Mouse (Mus musculus) adrenal gland, adult 18-20 months (tissue): ENCODE measurements around the gene Klhl25. TPM values are rescaled to one million over a fixed set of nuclear protein-coding genes. Genes with fewer than 3 reads are reported as not detected.
"Not testable (repeated sequence)": the region's sequence is repeated elsewhere in the genome, so short reads cannot be mapped to it uniquely, and the experiment has no call there.

Source experiments
- DNase-seq, 2 experiments: peaks; one replicate each; pipeline ENCODE4 v3.0.0; 2021 to 2022; ENCODE audit warnings: low spot score in 2 of 2
- total RNA-seq, 2 experiments: library from RNA; stranded (reverse); gene quantifications; 1 replicate in 1 of 2; 2 replicates in 1 of 2; pipeline ENCODE4 v1.2.3; 2021

The Klhl25 gene
- total RNA-seq, 2 experiments from 2014 or later, result 14.5 to 21.4 TPM

DNA sequence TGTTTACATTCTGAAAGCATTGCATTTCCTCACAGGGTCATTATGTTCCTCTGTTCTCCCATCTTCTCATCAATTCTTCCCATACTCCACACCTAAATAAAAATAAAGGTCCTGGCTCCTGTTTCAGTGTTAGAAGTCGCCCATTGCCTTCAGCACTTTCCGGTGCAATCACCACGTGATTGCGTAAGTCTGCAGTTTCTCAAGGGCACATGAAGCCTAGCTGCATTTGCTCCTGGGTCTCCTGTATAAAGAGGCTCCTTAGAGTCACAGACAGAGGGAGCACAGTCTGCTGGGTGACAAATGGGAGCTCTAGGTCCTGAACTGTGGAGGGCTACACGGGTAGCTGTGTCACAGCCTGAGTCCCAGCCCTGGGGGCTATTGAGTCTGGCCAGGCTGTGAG is 24.1 kb downstream of the Klhl25 start:
- no peak for DNase-seq

DNA sequence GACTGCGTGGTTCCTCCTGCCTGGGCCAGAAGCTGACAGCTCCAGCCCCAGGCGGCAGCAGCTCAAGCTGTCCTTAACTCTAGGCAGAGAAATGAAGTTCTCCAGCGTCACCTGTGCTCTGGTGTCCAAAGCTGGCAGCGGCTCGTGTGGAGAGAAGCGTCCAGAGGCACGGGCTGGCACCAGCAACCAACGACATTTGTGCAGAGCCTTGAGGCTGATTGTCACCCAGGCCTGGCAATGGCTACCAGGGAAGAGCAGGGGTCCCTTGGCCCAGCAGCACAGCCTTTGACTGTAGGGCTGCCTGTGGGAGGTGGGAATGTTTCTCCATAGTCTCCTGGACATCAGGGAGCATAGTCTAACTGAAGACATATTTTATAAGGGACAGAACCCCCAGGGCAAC is 24.6 kb downstream of the Klhl25 start:
- no peak for DNase-seq

DNA sequence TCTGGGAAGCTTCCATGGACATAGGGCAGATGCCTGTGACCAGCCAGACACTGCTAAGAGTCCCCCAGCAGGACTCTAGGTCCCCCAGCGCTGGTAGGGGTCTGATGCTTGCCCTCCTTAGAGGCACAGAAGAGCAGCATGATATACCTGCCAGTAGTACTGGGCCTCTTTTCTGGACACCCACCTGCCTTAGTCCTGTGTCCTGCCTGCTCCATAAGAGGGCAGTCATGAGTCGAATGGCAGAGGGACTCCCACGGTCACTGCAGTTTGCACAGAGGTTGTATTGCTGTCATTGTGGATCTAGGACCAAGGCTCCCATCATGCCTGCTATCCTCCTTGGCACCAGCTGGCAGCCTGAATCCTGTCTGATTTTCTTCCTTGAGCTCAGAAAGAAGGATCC is 25.1 kb downstream of the Klhl25 start:
- no peak for DNase-seq

DNA sequence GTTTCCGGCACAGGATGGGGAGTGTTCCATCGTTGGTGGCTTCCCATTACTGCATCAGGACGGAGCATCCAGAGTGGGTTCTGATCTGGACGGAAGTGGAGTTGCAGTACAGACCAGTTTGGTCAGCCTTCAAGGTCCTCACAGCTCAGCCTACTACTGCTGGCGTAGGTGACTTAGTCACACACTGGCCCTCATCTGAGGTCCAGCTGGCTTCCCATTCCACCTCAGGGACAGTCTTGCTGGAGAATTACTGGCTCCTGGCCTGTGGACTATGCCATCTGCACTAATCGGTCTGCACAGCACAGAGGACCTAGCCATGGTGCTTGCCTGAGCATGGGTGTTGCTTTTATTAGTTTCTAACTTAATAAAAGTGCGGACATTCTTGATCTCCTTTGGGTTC is 25.6 kb downstream of the Klhl25 start:
- DNase-seq, result no peak

DNA sequence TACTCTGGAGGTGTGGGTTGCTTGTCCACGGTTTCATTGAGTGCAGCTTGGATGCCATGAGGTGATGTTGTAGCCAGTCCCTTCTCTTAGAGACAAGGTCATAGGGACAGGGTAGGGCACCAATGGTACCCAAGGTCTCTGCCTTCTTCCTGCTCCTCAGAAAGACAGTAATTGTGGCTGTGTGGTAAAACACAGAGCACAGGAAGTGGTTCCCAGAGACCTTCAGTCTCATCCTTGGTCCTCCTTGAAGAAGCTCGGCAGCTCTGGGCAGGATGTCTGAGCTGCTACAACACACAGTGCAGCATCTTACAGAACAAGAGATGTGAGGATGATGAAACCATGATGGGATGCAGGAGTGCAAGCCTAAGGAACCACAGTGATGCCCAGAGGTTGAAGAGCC is 31.3 kb downstream of the Klhl25 start:
- not testable (repeated sequence) for DNase-seq

DNA sequence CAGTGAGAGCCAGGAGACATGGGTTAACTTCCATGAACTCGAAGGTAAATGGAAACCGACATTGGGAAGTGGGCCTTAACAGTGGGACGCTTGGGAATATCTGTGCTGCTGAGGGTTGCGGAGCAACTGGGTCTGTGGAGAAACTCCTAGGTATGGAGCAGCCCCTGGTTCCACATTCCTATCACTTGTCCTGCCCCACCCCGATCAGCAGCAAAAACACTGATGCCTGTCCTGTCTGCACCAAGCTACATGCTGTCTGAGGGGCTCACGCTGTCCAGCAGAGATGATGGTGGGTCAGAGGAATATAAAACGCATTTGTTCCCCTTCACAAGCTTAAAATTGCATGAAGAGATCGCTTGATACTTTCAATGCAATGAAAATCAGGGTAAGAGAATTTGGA is 32.1 kb downstream of the Klhl25 start:
- no peak for DNase-seq

DNA sequence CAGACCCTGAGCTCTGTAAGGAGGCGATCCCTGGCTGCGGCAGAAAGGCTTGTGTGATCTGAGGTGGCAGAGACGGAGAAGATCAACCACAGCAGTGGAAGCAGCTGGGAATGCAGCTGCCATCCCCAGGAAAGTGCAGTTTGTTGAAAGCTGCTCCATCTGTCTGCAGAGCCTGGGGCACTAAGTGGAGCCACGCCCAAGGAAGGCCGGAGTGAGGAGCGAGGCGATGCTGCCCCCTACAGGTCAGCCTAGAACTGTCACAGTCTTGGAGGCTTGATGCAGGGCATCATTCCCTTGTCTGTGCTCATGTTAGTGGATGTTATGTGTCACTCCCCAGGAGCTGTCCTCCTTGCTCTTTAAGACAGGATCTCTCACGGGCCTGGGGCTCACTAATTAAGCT is 32.5 kb downstream of the Klhl25 start:
- peak; percentile 88 to 90 for DNase-seq

DNA sequence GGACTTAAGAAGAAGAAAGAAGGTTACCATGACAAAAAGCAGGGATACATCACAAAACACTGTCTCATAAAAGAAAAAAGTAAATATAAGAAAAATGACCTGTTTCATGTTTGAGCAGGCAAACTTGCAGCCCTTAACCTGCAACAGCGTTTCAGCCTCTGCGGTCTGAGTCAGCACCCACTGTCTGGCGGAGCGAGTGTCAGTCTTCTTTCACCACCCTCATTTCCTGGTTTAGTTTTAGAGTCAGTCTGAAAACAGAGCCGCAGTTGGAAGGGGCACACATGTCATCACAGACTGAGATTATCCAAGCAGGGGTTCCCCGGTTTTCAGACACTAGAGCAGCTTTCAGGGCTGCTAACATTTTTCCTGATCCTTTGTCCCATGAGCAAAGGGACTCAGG is 33.3 kb downstream of the Klhl25 start:
- DNase-seq, result no peak

DNA sequence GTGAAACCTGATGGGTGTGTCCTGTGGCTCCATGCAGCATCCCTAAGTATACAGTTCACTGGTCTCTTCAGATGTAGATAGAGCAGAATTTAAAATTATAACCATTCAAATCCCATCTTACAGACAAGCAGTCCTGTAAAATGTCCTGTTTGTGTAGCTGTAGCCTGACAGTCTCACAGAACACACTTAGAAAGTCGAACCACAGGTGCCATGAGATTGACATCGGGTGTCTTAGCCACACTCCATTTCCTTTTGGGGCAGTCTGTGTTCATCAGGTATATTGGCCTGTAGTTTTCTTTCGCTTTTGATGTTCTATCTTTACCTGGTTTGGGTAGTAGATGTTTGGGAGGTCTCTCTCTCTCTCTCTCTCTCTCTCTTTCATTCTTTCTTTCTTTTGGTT is 33.7 kb downstream of the Klhl25 start:
- no peak for DNase-seq

DNA sequence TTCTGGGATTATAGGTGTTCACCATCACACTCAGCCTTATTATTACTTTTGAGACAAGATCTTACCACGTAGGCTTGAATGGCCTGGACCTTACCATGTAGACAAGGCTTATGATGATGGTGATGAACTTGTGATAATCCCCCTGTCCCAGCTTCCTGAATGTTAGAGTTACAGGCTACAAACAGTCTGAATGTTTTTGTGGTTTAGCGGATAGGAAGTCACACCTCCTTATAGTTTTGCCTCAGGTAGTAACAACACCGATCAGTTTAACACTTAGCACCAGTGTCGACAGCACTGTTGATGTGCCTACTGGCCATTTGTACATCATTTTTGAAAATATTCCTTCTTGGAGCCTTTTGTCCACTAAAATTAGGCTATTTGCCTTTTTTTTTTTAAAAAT is 43.4 kb downstream of the Klhl25 start:
- DNase-seq, result no peak

DNA sequence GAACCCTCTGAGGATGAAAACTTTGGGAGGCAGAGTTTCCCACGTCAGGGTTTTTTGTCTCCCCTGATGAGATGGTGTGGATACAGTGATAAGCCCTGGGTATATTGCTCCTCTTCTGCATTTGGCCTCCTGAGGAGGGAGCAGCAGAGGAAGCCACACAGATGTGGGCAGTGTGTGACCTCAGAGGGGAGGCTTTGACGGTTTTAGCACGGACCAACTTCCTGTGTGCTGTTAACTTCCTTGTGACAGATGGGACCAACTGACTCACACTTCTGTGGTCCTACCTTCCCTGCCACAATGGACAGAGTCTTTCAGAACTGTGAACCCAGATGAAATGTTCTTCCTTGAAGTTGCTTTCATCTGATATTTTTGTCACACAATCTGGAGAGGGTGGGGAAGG is 44.6 kb downstream of the Klhl25 start:
- no peak for DNase-seq

DNA sequence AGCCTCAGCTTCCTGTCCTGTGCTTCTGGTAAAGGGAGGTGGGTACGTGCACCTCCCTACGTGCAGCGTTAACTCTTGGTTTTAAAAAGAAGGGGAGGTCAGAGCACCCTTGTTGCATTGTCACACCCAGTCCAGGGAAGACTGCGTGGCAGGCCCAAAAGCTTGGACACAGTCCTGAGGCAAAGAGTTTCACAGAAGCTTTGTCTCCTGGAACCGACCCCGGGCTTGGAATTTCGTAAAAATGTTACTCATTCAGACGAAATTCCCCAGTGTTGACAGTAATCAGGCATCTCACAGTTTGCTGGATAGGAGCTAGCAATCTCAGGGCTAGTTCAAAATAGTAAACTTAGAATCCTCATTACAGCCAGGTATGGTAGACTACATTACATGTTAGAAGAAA is 45.6 kb downstream of the Klhl25 start:
- no peak for DNase-seq

DNA sequence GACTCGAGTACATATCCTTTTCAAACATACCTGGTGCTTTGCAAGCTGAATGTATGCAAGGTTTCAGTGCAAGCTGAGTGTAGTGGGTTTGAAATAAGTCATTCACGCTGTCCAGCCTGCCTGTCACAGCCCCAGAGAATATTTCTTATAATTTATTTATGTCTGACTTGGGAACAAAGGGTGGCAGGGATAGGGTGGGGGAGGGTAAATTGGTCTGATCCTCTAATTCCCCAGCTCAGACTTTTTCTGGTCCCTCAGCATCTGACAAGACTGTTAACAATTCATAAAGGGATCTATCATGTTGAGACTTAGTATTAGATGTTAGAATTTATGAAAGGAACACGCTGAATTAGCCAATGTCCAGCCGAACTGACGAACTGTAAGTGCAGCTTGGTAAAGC is 48.9 kb downstream of the Klhl25 start:
- no peak for DNase-seq

DNA sequence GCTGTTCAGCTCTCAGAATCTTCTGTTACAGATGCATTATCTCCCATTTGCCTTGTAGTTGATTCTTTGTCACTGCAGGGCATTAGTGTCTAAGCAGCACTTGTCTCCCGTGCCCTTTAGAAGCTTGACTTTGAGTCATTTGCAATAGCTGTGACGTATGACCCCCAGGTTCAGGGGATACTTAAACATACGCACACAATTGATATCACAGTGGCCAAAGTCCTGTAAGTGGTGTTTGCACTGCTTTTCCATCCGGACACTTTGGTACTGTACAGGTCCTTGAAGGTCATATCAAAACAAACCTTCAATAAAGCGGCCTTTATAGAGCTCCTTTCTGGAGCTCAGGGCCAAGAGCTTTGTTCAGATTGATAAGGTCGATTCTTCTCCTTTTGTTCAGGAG is 51.0 kb downstream of the Klhl25 start:
- DNase-seq, result no peak

DNA sequence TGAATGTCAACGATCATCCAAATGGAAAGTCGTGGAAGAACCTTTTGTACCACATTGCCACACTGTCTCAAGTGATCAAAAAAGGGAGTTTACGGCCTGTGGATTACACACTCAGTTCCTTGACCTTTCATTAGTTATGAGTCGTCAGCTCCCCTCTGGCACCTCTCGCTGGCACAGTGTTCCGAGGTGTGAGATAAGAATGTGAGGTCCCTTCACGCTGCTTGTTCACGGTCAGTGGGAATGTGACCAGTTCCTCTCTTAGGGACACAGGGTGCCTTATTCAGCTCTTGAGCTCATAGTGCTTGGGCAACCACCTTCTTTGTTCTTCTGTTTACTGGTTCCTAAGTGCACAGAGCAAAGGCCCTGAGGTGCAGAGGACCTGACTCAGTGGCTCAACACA is 51.4 kb downstream of the Klhl25 start:
- DNase-seq, result no peak

DNA sequence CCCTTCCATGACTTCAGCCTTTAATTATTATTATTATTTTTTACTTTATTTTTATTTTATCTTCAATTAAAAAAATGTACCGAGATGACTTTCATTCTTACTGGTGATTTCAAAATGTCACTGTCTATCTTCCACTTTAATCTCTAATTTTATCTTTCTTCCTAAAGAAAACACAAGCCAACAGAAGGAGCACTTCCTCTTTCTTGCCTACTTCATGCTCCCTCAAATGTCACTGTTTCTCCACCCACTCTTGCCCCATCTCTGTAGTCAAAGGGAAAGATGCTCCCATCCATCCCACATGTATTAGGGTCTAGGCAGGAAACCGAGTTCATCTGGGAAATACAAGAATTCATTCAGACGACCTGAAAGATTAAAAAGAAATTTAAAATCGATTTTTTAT is 51.8 kb downstream of the Klhl25 start:
- DNase-seq, result no peak

DNA sequence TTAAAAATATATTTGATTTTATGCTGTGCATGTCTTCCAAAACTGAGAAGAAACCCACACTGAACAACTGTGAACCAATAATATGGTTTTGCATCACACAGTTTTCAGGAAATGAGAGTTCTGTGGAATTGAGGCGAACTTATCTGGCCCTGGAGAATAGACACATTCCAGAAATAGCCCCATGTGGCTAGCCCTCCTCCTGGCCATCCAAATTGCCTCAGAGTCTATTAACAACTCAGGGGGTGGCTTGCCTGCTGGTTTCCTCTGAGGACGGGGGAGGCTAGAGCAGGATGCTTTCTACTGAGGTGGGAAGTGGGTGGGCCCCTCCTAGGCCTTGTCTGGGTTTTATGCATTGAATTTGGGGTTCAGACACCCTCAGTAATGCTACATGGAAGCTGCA is 57.0 kb downstream of the Klhl25 start:
- DNase-seq, result no peak

DNA sequence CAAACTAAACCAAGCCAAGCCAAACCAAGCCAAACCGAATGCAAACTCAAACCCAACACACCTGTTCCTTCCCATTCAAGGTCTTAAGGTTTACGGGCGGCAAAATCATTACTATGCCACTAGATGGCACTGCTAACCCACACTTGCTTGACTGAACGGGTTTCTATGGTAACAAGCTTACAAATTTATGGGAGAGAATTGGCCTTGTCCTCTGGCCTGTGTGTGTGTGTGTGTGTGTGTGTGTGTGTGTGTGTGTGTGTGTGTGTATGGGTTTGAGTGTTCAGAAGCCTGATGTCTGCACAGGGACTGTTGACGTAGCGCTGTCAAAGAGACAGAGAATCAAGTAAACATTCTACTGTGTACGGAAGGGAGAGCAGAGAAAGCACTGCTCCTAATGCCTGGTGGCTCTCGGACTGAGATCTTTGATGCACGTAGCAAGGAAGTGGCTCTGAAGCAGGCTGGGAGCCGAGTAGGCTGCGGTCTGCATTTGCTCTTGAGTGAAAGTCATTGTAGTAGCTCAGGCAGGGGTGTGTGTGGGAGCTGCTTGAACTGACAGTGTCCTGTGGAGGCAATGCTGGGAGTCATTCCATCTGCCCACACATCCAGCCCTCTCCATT is 62.0 kb downstream of the Klhl25 start:
- peak; percentile 25 to 38 for DNase-seq

DNA sequence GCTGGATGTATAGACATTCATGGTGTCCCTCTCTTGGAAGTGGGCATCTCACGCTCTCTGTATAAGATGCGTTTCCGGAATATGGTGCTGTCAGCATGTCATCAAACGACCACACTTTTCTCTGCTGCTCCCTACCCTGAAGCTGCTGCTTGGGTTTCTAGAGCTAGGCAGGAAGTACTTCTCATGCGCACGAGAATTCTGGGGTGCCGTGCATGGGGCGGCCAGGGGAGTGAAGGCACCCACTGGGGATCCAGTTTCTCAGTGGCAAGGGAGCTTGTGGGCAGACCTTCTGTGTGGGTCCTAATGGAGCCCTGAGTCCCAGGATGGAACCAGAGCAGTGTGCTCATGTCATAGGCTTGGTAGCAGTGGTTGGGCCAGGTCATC is 62.5 kb downstream of the Klhl25 start:
- DNase-seq, result no peak

DNA sequence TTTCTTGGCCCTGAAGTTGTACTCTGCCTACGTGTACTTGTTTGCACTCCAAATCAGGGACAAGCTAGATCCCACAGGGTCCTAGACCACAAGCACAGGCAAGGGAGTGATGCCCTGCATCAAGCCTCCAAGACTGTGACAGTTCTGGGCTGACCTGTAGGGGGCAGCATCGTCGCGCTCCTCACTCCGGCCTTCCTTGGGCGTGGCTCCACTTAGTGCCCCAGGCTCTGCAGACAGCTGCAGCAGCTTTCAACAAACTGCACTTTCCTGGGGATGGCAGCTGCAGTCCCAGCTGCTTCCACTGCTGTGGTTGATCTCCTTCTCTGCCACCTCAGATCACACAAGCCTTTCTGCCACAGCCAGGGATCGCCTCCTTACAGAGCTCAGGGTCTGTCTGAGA is 65.8 kb downstream of the Klhl25 start:
- peak; percentile 72 to 73 for DNase-seq

DNA sequence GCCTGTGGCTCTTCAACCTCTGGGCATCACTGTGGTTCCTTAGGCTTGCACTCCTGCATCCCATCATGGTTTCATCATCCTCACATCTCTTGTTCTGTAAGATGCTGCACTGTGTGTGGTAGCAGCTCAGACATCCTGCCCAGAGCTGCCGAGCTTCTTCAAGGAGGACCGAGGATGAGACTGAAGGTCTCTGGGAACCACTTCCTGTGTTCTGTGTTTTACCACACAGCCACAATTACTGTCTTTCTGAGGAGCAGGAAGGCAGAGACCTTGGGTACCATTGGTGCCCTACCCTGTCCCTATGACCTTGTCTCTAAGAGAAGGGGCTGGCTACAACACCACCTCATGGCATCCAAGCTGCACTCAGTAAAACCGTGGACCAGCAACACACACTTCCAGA is 67.4 kb downstream of the Klhl25 start:
- not testable (repeated sequence) for DNase-seq

DNA sequence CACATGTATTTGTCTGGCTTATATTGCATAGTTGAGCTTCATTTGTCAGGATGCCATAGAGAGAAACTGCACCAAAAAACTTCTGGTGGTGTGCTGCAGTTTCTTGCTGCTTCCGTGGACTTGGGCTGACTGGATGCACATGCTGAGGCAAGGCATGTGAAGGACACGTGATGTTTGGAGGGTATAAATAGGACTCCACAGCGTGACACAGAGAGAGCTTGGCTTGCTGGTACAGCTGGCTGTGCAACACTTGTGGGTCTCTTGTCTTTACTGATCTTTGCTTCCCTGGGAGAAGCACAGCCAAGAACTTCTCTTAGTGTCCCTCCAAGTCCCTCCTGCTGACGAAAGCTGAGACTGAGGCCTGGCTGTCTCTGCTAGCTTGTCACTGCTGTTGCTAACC is 69.6 kb downstream of the Klhl25 start:
- no peak for DNase-seq

DNA sequence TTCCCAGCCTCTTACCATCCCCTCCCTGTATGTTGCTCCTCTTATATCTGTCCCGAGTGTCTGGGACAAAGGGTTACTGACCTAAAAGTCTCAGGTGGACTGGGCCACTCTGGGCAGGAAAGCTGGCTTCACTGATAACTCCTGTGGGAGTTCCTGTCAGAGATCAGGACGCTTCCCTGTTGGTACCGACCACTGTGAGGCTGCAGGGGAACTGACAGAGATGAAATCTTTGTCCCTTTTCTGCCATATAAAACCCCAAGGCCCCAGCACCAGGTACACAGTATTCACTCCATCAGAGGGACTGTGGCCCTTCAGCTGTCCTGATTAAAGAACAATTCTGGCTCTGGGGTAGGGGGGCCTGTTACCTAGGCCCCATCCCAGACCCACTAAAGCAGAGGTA is 71.6 kb downstream of the Klhl25 start:
- not testable (repeated sequence) for DNase-seq
